Mouse (Mus musculus) forebrain, embryonic 16.5 days (tissue): Measurements from ENCODE around the gene Crispld2. TPM values are rescaled to one million over a fixed set of nuclear protein-coding genes. Genes with fewer than 3 reads are reported as not detected.

Source experiments
- ATAC-seq: fragments of 200-750 bp; cut with Nextera tagmentation; 2 replicates; pipeline ENCODE4 v1.8.0; 2017; ENCODE audit warnings: mild to moderate bottlenecking, moderate library complexity
- H3K27ac ChIP-seq: fragments of 300-500 bp; sonication (generic); 2 replicates; pipeline ENCODE4 v1.5.1; 2014; ENCODE audit warnings: low read length, control low read depth
- H3K27me3 ChIP-seq: fragments of 300-500 bp; sonication (generic); replicated peaks from 2 replicates; pipeline ENCODE4 v1.6.1; 2014; ENCODE audit warnings: low read length; ENCODE audit not compliant: control insufficient read depth, insufficient read depth
- H3K36me3 ChIP-seq: fragments of 300-500 bp; sonication (generic); 2 replicates; pipeline ENCODE4 v1.6.1; 2014; ENCODE audit not compliant: control insufficient read depth, insufficient read depth
- H3K4me1 ChIP-seq: fragments of 300-500 bp; sonication (generic); replicated peaks from 2 replicates; pipeline ENCODE4 v1.6.1; 2014; ENCODE audit warnings: low read length; ENCODE audit not compliant: control insufficient read depth, insufficient read depth
- H3K4me2 ChIP-seq: fragments of 300-500 bp; sonication (generic); 2 replicates; pipeline ENCODE4 v1.6.1; 2014; ENCODE audit warnings: mild to moderate bottlenecking, low read length, control low read depth
- H3K4me3 ChIP-seq: fragments of 300-500 bp; sonication (generic); replicated peaks from 2 replicates; pipeline ENCODE4 v1.5.1; 2014; ENCODE audit warnings: mild to moderate bottlenecking, low read length, control low read depth
- H3K9ac ChIP-seq: fragments of 300-500 bp; sonication (generic); replicated peaks from 2 replicates; pipeline ENCODE4 v1.6.1; 2014; ENCODE audit warnings: low read depth, low read length, control low read depth
- H3K9me3 ChIP-seq: fragments of 300-500 bp; sonication (generic); 2 replicates; pipeline ENCODE4 v1.6.1; 2016; ENCODE audit warnings: low read length; ENCODE audit not compliant: control insufficient read depth
- WGBS: fragments of 180-500 bp; shearing (Covaris S2); extraction: QIAGEN DNeasy Blood & Tissue Kit; methylation state at CpG from one replicate; pipeline ENCODE4 v1.1.7; 2014; 5-methylcytosine and 5-hydroxymethylcytosine counted together
- polyA plus RNA-seq: library from polyadenylated mRNA; unstranded; fragments of >200 nt; fragmentation: Nextera tagmentation; extraction: Ambion mirVana; gene quantifications from 2 replicates; pipeline ENCODE4 v1.2.1, GENCODE M21; 2015

Gene Crispld2
- polyA plus RNA-seq, 1 experiment from 2014 or later: 1.2 TPM

- Histone ChIP-seq H3K27me3 (no peaks in the 10 kb centered on the region), H3K9me3 (no peaks in the 10 kb centered on the region), H3K4me3 (no peak overlapping the region), H3K4me2 (no peak overlapping the region), H3K9ac (no peak overlapping the region), H3K27ac (no peak overlapping the region), H3K4me1 (0 out of 2 replicates have a peak, but pooled peaks cover 3% of the 10 kb centered on the region), H3K36me3 (no peaks in the 10 kb centered on the region)
- no peak for ATAC-seq
- WGBS: 50% methylated on average over 2 of the region's 2 CpGs
These were observed 12.6 kb downstream of the Crispld2 start for GRCm38 (mm10) chr8:120004705-120005381.

GRCm38 (mm10) chr8:120006645-120007160, 14.5 kb downstream of the Crispld2 start:
- H3K9ac ChIP-seq: no peak overlapping the region
- H3K4me3 ChIP-seq: no peak overlapping the region
- H3K4me1 ChIP-seq: 0 out of 2 replicates have a peak, but pooled peaks cover 3% of the 10 kb centered on the region
- WGBS: 44% methylated on average over 9 of the region's 9 CpGs
- no peak for ATAC-seq
- no peak overlapping the region for H3K4me2 ChIP-seq
- no peak overlapping the region for H3K27ac ChIP-seq
- no peaks in the 10 kb centered on the region for H3K27me3 ChIP-seq
- no peaks in the 10 kb centered on the region for H3K36me3 ChIP-seq
- no peaks in the 10 kb centered on the region for H3K9me3 ChIP-seq

- Histone ChIP-seq H3K4me2 (no peak overlapping the region), H3K4me3 (no peak overlapping the region), H3K27me3 (no peaks in the 10 kb centered on the region), H3K27ac (no peak overlapping the region), H3K36me3 (no peaks in the 10 kb centered on the region), H3K9ac (no peak overlapping the region), H3K4me1 (0 out of 2 replicates have a peak, but pooled peaks cover 3% of the 10 kb centered on the region), H3K9me3 (no peaks in the 10 kb centered on the region)
- no peak for ATAC-seq
- 78% methylated on average over 9 of the region's 9 CpGs for WGBS
These were observed 14.9 kb downstream of the Crispld2 start for GRCm38 (mm10) chr8:120007178-120007577.

GRCm38 (mm10) chr8:120009284-120009683, 17.0 kb downstream of the Crispld2 start:
- Histone ChIP-seq H3K36me3 (no peaks in the 10 kb centered on the region), H3K27ac (no peak overlapping the region), H3K4me1 (0 out of 2 replicates have a peak, but pooled peaks cover under 1% of the 10 kb centered on the region), H3K4me3 (no peak overlapping the region), H3K9ac (no peak overlapping the region), H3K27me3 (no peaks in the 10 kb centered on the region), H3K4me2 (no peak overlapping the region), H3K9me3 (no peaks in the 10 kb centered on the region)
- no peak for ATAC-seq
- 77% methylated on average over 6 of the region's 6 CpGs for WGBS

- H3K27me3 ChIP-seq: no peaks in the 10 kb centered on the region
- H3K9me3 ChIP-seq: no peaks in the 10 kb centered on the region
- H3K4me2 ChIP-seq: no peak overlapping the region
- H3K4me1 ChIP-seq: no peaks in the 10 kb centered on the region
- H3K9ac ChIP-seq: no peak overlapping the region
- no peaks in the 10 kb centered on the region for H3K36me3 ChIP-seq
- no peak overlapping the region for H3K27ac ChIP-seq
- H3K4me3 ChIP-seq: no peak overlapping the region
- 89% methylated on average over 8 of the region's 8 CpGs for WGBS
- no peak for ATAC-seq
These were observed 20.3 kb downstream of the Crispld2 start for GRCm38 (mm10) chr8:120012491-120012890.

- Histone ChIP-seq H3K9ac (no peak overlapping the region), H3K27ac (no peak overlapping the region), H3K27me3 (no peaks in the 10 kb centered on the region), H3K4me2 (no peak overlapping the region), H3K4me3 (no peak overlapping the region), H3K4me1 (no peaks in the 10 kb centered on the region), H3K36me3 (no peaks in the 10 kb centered on the region), H3K9me3 (no peaks in the 10 kb centered on the region)
- peak; percentile 47; the same call in 1 of the 2 replicates for ATAC-seq
- WGBS: 32% methylated on average over 9 of the region's 9 CpGs
These were observed 20.7 kb downstream of the Crispld2 start for GRCm38 (mm10) chr8:120012927-120013326.

- Histone ChIP-seq H3K27me3 (no peaks in the 10 kb centered on the region), H3K4me3 (no peak overlapping the region), H3K9me3 (no peaks in the 10 kb centered on the region), H3K36me3 (no peaks in the 10 kb centered on the region), H3K27ac (no peak overlapping the region), H3K9ac (no peak overlapping the region), H3K4me2 (no peak overlapping the region), H3K4me1 (no peaks in the 10 kb centered on the region)
- ATAC-seq: no peak
- 77% methylated on average over 15 of the region's 15 CpGs for WGBS
These were observed 22.2 kb downstream of the Crispld2 start for GRCm38 (mm10) chr8:120014267-120015023.

GRCm38 (mm10) chr8:120015916-120016315, 23.7 kb downstream of the Crispld2 start:
- Histone ChIP-seq H3K9me3 (no peaks in the 10 kb centered on the region), H3K4me1 (no peaks in the 10 kb centered on the region), H3K9ac (no peak overlapping the region), H3K4me2 (no peak overlapping the region), H3K27me3 (no peaks in the 10 kb centered on the region), H3K4me3 (no peak overlapping the region), H3K36me3 (no peaks in the 10 kb centered on the region), H3K27ac (no peak overlapping the region)
- 87% methylated on average over 8 of the region's 8 CpGs for WGBS
- no peak for ATAC-seq

GRCm38 (mm10) chr8:120016424-120016823, 24.2 kb downstream of the Crispld2 start:
- ATAC-seq: no peak
- Histone ChIP-seq H3K27ac (no peak overlapping the region), H3K27me3 (no peaks in the 10 kb centered on the region), H3K4me3 (no peak overlapping the region), H3K9me3 (no peaks in the 10 kb centered on the region), H3K4me1 (no peaks in the 10 kb centered on the region), H3K9ac (no peak overlapping the region), H3K36me3 (no peaks in the 10 kb centered on the region), H3K4me2 (no peak overlapping the region)
- 88% methylated on average over 7 of the region's 7 CpGs for WGBS
